Mouse (Mus musculus) spleen, adult 12 weeks (tissue): ENCODE results near the gene Shq1.

ENCODE experiments used
- DNase-seq: peaks from one replicate; pipeline ENCODE4 v3.0.0; 2022; ENCODE audit warnings: low spot score

Gene Shq1

GRCm38 (mm10) chr6:100529673-100530072 lies 141.3 kb downstream of the Shq1 start:
- DNase-seq: no peak

- DNase-seq: no peak
Measured at GRCm38 (mm10) chr6:100528556-100528955, 142.4 kb downstream of the Shq1 start.

- DNase-seq: no peak
Measured at GRCm38 (mm10) chr6:100527972-100528371, 143.0 kb downstream of the Shq1 start.

- no peak for DNase-seq
Measured at GRCm38 (mm10) chr6:100527161-100527560, 143.8 kb downstream of the Shq1 start.

- DNase-seq: no peak
Measured at GRCm38 (mm10) chr6:100526066-100526465, 144.9 kb downstream of the Shq1 start.

- no peak for DNase-seq
Measured at GRCm38 (mm10) chr6:100525496-100525895, 145.5 kb downstream of the Shq1 start.

- no peak for DNase-seq
Measured at GRCm38 (mm10) chr6:100522495-100522894, 148.5 kb downstream of the Shq1 start.

- DNase-seq: no peak
Measured at GRCm38 (mm10) chr6:100521615-100522398, 149.2 kb downstream of the Shq1 start.

- DNase-seq: no peak
Measured at GRCm38 (mm10) chr6:100520558-100521099, 150.3 kb downstream of the Shq1 start.

GRCm38 (mm10) chr6:100519837-100520236 lies 151.1 kb downstream of the Shq1 start:
- DNase-seq: no peak
